Mouse (Mus musculus) heart, adult 8-10 months (tissue): ENCODE measurements around the gene Fam131c. TPM values are rescaled to one million over a fixed set of nuclear protein-coding genes. Genes with fewer than 3 reads are reported as not detected.

Source experiments
- microRNA-seq: library from miRNA; unstranded; fragments of <30 nt; microRNA quantifications from one replicate; pipeline ENCODE4 v1.2.0, GENCODE M21; 2022
- total RNA-seq, 4 experiments: library from RNA; stranded (reverse); gene quantifications; 2 replicates each; pipeline ENCODE4 v1.2.4; 2022

Fam131c gene
- total RNA-seq, 4 experiments from 2014 or later, result 2.4 to 5.5 (median 4.1) TPM

Small RNA genes within 50 kb of the gene (microRNA-seq; reads per million reads assigned to microRNA genes)
- gene Gm25690, result not detected

Other genes starting within 250 kb of the Fam131c start
- gene Szrd1, start 228.4 kb upstream of the Fam131c start, total RNA-seq, result 100 to 1,000 TPM in 2 of 4 experiments, 10 to 100 TPM in 2; 87.5 to 111 (median 98.0) TPM
- 10 to 100 TPM in 2 of 4 experiments, 1 to 10 TPM in 2; 8.4 to 11.5 (median 10.0) TPM for gene Fbxo42, start 220.3 kb upstream of the Fam131c start, total RNA-seq
- gene Rsg1, start 154.3 kb upstream of the Fam131c start, total RNA-seq, result 1 to 10 TPM in 1 of 4 experiments, under 1 TPM in 3; 0.44 to 1.2 (median 0.66) TPM
- 10 to 100 TPM; 26.2 to 32.2 (median 30.3) TPM for gene Arhgef19, start 128.7 kb upstream of the Fam131c start, total RNA-seq
- 1 to 10 TPM; 4.6 to 7.1 (median 5.2) TPM for gene Epha2, start 67.0 kb upstream of the Fam131c start, total RNA-seq
- not detected for gene Clcnka, start 30.5 kb downstream of the Fam131c start, total RNA-seq
- gene Clcnkb, start 47.8 kb downstream of the Fam131c start, total RNA-seq, result 1 to 10 TPM in 1 of 4 experiments, under 1 TPM in 3; 0.33 to 1.5 (median 0.59) TPM
- gene Hspb7, start 52.6 kb downstream of the Fam131c start, total RNA-seq, result 1,000 to 10,000 TPM; 1,512 to 1,942 (median 1,609) TPM
- gene Srarp, start 67.9 kb downstream of the Fam131c start, total RNA-seq, result 1 to 10 TPM in 1 of 4 experiments, under 1 TPM in 3; 0.82 to 1.5 (median 0.93) TPM
- 10 to 100 TPM; 24.8 to 28.4 (median 26.5) TPM for gene Zbtb17, start 76.4 kb downstream of the Fam131c start, total RNA-seq
- 10 to 100 TPM; 29.2 to 32.2 (median 30.1) TPM for gene Spen, start 170.4 kb downstream of the Fam131c start, total RNA-seq
- gene Fblim1, start 237.9 kb downstream of the Fam131c start, total RNA-seq, result 100 to 1,000 TPM; 221 to 281 (median 251) TPM